Mouse (Mus musculus): ENCODE measurements around the gene Retreg3. TPM values are rescaled to one million over a fixed set of nuclear protein-coding genes. Genes with fewer than 3 reads are reported as not detected.
A peak's percentile ranks its signal among the peaks of the same experiment; 100 is the strongest.

Gene Retreg3
- polyA plus RNA-seq, 1 experiment from 2014 or later = 10.6 TPM

DNA sequence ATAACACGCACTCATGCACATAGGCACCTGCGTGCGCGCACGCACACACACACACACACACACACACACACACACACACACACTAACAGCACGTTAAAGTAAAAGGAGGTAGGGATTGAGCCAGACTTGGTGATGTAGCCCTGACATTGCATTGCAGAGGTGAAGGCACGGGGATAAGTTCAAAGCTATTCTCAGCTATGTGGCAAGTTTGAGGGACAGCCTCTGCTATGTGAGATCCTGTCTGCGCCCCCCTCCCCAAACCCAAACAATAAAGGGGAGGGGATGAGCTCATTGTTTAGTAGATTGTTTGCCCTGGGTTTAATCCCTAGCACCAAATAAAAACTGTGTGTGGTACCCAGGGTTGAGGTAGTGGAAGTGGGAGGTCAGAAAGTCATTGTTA lies 21.4 kb upstream of the Retreg3 start:
- ATAC-seq (ENCODE audit: low read depth) = no peak
- WGBS = 89% methylated on average over 8 of the region's 8 CpGs
- Histone ChIP-seq H3K27me3 (ENCODE audit: control insufficient read depth, insufficient read depth, low read length) (no peaks in the 10 kb centered on the region), H3K27ac (ENCODE audit: low read depth, low read length) (no peak overlapping the region), H3K36me3 (ENCODE audit: control insufficient read depth, insufficient read depth, low read length) (no peaks in the 10 kb centered on the region), H3K4me3 (ENCODE audit: low read depth, low read length) (no peak overlapping the region), H3K9ac (replicated peaks; ENCODE audit: low read depth, low read length) (no peak overlapping the region), H3K9me3 (ENCODE audit: control insufficient read depth, low read length) (no peaks in the 10 kb centered on the region), H3K4me1 (ENCODE audit: control insufficient read depth, insufficient read depth, low read length) (peaks cover 3% of the 10 kb centered on the region; the same call in 1 of the 2 replicates), H3K4me2 (ENCODE audit: low read depth, low read length) (no peak overlapping the region)

DNA sequence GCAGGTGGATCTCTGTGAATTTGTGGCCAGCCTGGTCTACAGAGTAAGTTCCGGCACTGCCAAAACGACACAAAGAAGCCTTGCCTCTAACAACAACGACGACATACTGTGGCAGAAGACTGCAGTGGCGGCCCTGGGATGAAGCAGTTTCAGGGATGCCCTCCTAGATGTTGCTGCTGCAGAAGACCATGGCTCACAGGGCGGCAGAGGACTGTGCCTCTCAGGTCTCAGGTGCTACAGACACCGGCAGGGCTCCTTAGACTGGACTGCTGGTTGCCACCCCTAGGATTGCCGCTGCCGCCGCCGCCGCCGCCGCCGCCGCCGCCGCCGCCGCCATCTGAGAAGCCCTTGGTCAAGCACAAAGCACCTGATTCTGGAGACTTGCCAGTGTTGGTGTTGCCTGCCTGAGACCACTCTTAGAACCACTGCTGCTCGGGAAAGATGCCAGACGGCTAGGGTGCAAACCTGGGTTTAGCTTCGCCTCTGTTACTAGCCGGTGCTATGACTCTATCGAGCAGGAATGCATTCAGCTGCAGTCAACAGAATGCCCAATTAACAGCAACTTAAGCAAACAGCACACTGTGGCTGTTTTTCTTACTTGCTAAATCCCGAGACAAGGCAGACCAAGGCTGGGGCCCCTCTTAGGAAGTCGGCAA lies 20.6 kb upstream of the Retreg3 start:
- peaks cover 3% of the 10 kb centered on the region; the same call in 1 of the 2 replicates for H3K4me1 ChIP-seq (ENCODE audit: control insufficient read depth, insufficient read depth, low read length)
- peak overlapping the region; percentile 47 for H3K4me2 ChIP-seq (ENCODE audit: low read depth, low read length)
- H3K4me3 ChIP-seq (ENCODE audit: low read depth, low read length) = peak overlapping the region; percentile 17
- no peaks in the 10 kb centered on the region for H3K36me3 ChIP-seq (ENCODE audit: control insufficient read depth, insufficient read depth, low read length)
- 41% methylated on average over 27 of the region's 27 CpGs for WGBS
- H3K27ac ChIP-seq (ENCODE audit: low read depth, low read length) = peak overlapping the region; percentile 57; the same call in 1 of the 2 replicates
- no peaks in the 10 kb centered on the region for H3K9me3 ChIP-seq (ENCODE audit: control insufficient read depth, low read length)
- peak overlapping the region; percentile 42 for H3K9ac ChIP-seq (replicated peaks; ENCODE audit: low read depth, low read length)
- no peaks in the 10 kb centered on the region for H3K27me3 ChIP-seq (ENCODE audit: control insufficient read depth, insufficient read depth, low read length)
- peak; percentile 29; the same call in 1 of the 2 replicates for ATAC-seq (ENCODE audit: low read depth)

DNA sequence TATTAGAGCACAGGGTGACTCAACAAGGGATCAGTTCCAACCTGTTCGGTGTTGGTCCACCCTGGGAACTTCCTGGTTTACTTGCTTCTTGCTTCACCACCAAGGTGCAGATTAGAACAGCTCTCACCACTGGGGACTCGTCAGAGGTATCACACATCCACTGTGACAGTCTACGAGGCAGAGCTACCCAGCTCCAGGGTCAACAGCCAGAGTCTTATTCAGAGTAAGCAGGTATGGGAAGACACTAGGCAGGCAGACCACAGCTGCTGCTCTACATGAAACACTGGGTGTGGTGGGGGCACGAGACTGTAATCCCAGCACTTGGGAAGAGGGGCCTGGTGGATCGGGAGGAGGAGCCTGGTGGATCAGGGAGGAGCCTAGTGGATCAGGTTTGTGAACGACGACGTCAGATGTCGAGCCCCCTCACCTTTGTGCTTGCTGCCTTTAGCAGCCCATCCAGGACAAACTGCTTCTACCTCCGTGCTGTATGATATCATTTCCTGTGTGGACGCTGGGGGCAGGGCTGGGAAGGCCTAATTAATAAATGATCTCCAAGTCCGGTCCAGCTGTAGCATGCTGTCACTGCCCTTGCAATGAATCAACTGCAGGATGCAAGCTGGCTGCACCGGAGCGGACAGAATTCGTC lies 19.0 kb upstream of the Retreg3 start:
- H3K27ac ChIP-seq (ENCODE audit: low read depth, low read length) = peak overlapping the region; percentile 52; the same call in 1 of the 2 replicates
- 0 out of 2 replicates have a peak overlapping the region, but pooled peaks have one; percentile 7 for H3K4me2 ChIP-seq (ENCODE audit: low read depth, low read length)
- no peaks in the 10 kb centered on the region for H3K9me3 ChIP-seq (ENCODE audit: control insufficient read depth, low read length)
- H3K4me3 ChIP-seq (ENCODE audit: low read depth, low read length) = no peak overlapping the region
- no peaks in the 10 kb centered on the region for H3K27me3 ChIP-seq (ENCODE audit: control insufficient read depth, insufficient read depth, low read length)
- ATAC-seq (ENCODE audit: low read depth) = no peak
- peaks cover 3% of the 10 kb centered on the region; the same call in 1 of the 2 replicates for H3K4me1 ChIP-seq (ENCODE audit: control insufficient read depth, insufficient read depth, low read length)
- no peak overlapping the region for H3K9ac ChIP-seq (replicated peaks; ENCODE audit: low read depth, low read length)
- 16% methylated on average over 15 of the region's 15 CpGs for WGBS
- no peaks in the 10 kb centered on the region for H3K36me3 ChIP-seq (ENCODE audit: control insufficient read depth, insufficient read depth, low read length)

DNA sequence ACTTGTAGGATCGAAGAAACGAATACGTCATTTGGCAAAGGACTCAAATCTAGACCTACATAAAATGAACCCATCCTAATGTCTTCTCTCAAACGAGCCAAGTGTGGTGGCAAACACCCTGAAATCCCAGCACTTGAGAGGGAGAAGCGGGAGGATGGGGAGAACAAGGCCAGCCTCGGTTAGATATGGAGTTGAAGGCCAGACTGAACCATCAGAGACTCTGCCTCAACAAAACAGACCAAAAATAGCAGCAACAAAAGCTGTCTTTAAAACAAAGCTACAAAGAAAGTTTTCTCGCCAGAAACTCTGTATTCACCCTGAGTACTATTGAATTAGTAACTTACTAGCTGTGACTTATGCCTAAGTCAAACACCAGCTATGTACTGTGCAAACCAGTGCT lies 17.3 kb upstream of the Retreg3 start:
- no peaks in the 10 kb centered on the region for H3K27me3 ChIP-seq (ENCODE audit: control insufficient read depth, insufficient read depth, low read length)
- H3K4me2 ChIP-seq (ENCODE audit: low read depth, low read length) = no peak overlapping the region
- ATAC-seq (ENCODE audit: low read depth) = no peak
- H3K9ac ChIP-seq (replicated peaks; ENCODE audit: low read depth, low read length) = no peak overlapping the region
- WGBS = 76% methylated on average over 7 of the region's 7 CpGs
- no peak overlapping the region for H3K27ac ChIP-seq (ENCODE audit: low read depth, low read length)
- no peaks in the 10 kb centered on the region for H3K36me3 ChIP-seq (ENCODE audit: control insufficient read depth, insufficient read depth, low read length)
- H3K4me3 ChIP-seq (ENCODE audit: low read depth, low read length) = no peak overlapping the region
- H3K9me3 ChIP-seq (ENCODE audit: control insufficient read depth, low read length) = no peaks in the 10 kb centered on the region
- H3K4me1 ChIP-seq (ENCODE audit: control insufficient read depth, insufficient read depth, low read length) = peaks cover 3% of the 10 kb centered on the region; the same call in 1 of the 2 replicates

DNA sequence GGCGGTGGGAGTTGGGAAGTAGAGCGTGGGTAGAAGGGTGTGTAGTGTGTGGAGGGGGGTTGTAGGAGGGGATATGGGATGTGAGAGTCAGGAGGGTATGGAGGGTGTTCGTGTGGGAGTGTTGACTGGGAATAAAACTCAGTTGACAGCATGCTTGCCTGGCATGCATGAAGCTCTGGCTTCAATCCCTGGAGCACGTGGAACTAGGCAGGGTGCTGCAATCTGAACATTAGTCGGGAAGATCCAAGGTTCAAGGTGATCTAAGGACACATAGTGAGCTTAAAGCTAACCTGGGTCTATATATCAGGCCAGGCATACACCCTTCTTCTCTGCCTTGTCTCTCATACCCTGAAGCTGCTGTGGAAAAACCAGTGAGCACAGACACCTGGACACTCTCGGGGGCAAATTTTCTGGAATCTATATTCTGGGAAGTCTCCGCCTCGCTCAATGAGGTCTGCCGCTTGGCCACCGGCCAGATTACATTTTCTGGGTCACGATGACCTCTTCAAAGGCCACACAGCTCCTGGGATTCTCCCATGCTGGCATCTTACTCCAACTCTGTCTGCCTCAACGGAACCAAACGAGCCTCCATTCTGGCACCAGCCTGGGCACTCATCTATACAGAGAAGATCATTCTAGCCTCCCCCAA lies 14.6 kb upstream of the Retreg3 start:
- Histone ChIP-seq H3K9me3 (ENCODE audit: control insufficient read depth, low read length) (no peaks in the 10 kb centered on the region), H3K4me2 (ENCODE audit: low read depth, low read length) (no peak overlapping the region)

DNA sequence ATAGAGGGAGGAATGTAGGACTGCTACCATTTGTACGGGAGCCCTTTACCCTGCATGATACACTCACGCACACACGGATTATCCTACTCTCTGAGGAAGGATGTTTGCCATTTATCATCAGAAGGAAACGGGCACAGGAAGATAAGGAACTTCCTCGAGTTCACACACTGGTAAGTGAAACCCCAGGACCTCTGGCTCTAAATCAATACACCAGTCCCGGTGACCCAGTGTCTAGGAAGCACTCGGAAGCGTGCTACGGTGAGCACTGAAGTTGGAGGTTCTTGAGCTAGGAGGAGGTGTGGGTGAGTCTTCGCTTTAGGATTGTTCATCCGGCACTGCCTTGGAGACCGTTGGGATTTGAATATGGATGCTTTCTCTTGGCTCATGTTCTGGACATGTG lies 13.3 kb upstream of the Retreg3 start:
- H3K36me3 ChIP-seq (ENCODE audit: control insufficient read depth, insufficient read depth, low read length) = no peaks in the 10 kb centered on the region
- H3K9ac ChIP-seq (replicated peaks; ENCODE audit: low read depth, low read length) = no peak overlapping the region
- H3K27me3 ChIP-seq (ENCODE audit: control insufficient read depth, insufficient read depth, low read length) = no peaks in the 10 kb centered on the region
- H3K4me2 ChIP-seq (ENCODE audit: low read depth, low read length) = no peak overlapping the region
- no peaks in the 10 kb centered on the region for H3K4me1 ChIP-seq (ENCODE audit: control insufficient read depth, insufficient read depth, low read length)
- no peaks in the 10 kb centered on the region for H3K9me3 ChIP-seq (ENCODE audit: control insufficient read depth, low read length)
- no peak overlapping the region for H3K27ac ChIP-seq (ENCODE audit: low read depth, low read length)
- 84% methylated on average over 12 of the region's 12 CpGs for WGBS
- H3K4me3 ChIP-seq (ENCODE audit: low read depth, low read length) = no peak overlapping the region
- no peak for ATAC-seq (ENCODE audit: low read depth)

More for the DNA sequence above, 14.6 kb upstream of the Retreg3 start:
- no peak overlapping the region for H3K4me3 ChIP-seq (ENCODE audit: low read depth, low read length)
- H3K9ac ChIP-seq (replicated peaks; ENCODE audit: low read depth, low read length) = no peak overlapping the region
- ATAC-seq (ENCODE audit: low read depth) = no peak
- H3K27me3 ChIP-seq (ENCODE audit: control insufficient read depth, insufficient read depth, low read length) = no peaks in the 10 kb centered on the region
- 81% methylated on average over 13 of the region's 13 CpGs for WGBS
- no peaks in the 10 kb centered on the region for H3K36me3 ChIP-seq (ENCODE audit: control insufficient read depth, insufficient read depth, low read length)
- no peak overlapping the region for H3K27ac ChIP-seq (ENCODE audit: low read depth, low read length)
- H3K4me1 ChIP-seq (ENCODE audit: control insufficient read depth, insufficient read depth, low read length) = peaks cover 3% of the 10 kb centered on the region; the same call in 1 of the 2 replicates

DNA sequence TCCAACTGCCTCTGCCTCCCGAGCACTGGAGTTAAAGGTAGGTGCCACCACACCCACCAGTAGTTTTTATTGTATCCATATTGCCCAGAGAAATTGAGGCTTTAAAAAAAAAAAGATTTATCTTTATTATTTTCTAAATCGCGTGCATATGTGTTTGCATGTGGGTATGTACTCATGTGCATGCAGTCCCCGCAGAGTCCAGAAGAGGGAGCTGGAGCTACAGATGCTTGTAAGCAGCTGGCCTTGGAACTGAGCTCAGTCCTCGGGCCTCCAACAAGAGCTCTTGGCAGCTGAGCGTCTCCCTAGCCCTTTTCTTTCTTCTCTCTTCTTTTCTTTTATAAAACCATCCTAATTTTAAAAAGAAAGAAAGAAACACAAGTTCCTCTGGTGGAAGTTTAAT lies 12.0 kb upstream of the Retreg3 start:
- H3K4me1 ChIP-seq (ENCODE audit: control insufficient read depth, insufficient read depth, low read length) = no peaks in the 10 kb centered on the region
- no peak overlapping the region for H3K4me3 ChIP-seq (ENCODE audit: low read depth, low read length)
- peaks cover under 1% of the 10 kb centered on the region; the same call in 1 of the 2 replicates for H3K36me3 ChIP-seq (ENCODE audit: control insufficient read depth, insufficient read depth, low read length)
- no peak overlapping the region for H3K27ac ChIP-seq (ENCODE audit: low read depth, low read length)
- no peak for ATAC-seq (ENCODE audit: low read depth)
- no peaks in the 10 kb centered on the region for H3K27me3 ChIP-seq (ENCODE audit: control insufficient read depth, insufficient read depth, low read length)
- 87% methylated on average over 6 of the region's 6 CpGs for WGBS
- no peak overlapping the region for H3K9ac ChIP-seq (replicated peaks; ENCODE audit: low read depth, low read length)
- no peaks in the 10 kb centered on the region for H3K9me3 ChIP-seq (ENCODE audit: control insufficient read depth, low read length)
- H3K4me2 ChIP-seq (ENCODE audit: low read depth, low read length) = no peak overlapping the region

DNA sequence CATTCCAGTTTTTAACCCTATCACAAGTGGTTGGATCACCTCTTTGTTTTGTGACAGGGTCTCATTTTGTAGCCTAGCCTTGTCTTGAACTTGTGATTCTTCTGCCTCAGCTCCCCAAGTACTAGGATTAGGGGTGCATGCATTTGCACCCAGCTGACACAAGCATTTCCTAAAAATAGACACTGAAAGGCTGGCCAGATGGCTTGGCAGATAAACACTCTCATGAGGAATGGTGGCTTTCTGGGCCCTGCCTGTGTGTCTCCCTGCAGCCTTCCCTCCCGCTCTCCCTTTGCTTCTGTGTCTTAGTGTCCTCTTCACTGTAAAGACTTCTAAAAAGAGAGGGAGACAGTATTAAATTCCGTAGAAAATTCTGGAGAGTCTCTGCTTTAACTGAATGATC lies 11.5 kb upstream of the Retreg3 start:
- Histone ChIP-seq H3K4me2 (ENCODE audit: low read depth, low read length) (no peak overlapping the region), H3K9me3 (ENCODE audit: control insufficient read depth, low read length) (no peaks in the 10 kb centered on the region), H3K4me1 (ENCODE audit: control insufficient read depth, insufficient read depth, low read length) (no peaks in the 10 kb centered on the region), H3K36me3 (ENCODE audit: control insufficient read depth, insufficient read depth, low read length) (peaks cover 5% of the 10 kb centered on the region; the same call in 1 of the 2 replicates), H3K9ac (replicated peaks; ENCODE audit: low read depth, low read length) (no peak overlapping the region), H3K27ac (ENCODE audit: low read depth, low read length) (no peak overlapping the region), H3K27me3 (ENCODE audit: control insufficient read depth, insufficient read depth, low read length) (no peaks in the 10 kb centered on the region), H3K4me3 (ENCODE audit: low read depth, low read length) (no peak overlapping the region)
- WGBS = 90% methylated on average over 2 of the region's 2 CpGs
- ATAC-seq (ENCODE audit: low read depth) = no peak
